Mouse (Mus musculus) neural tube, embryonic 14.5 days (tissue): ENCODE data around the gene Epas1. TPM values are rescaled to one million over a fixed set of nuclear protein-coding genes. Genes with fewer than 3 reads are reported as not detected.

Experiments
- ATAC-seq: fragments of 200-750 bp; cut with Nextera tagmentation; 2 replicates; pipeline ENCODE4 v1.8.0; 2017; ENCODE audit warnings: low read depth, mild to moderate bottlenecking, moderate TSS enrichment, moderate library complexity
- H3K27ac ChIP-seq: fragments of 300-500 bp; sonication (generic); 2 replicates; pipeline ENCODE4 v1.5.1; 2014; ENCODE audit warnings: low read depth, mild to moderate bottlenecking, control low read depth, low read length, moderate library complexity, mixed read lengths
- H3K27me3 ChIP-seq: fragments of 300-500 bp; sonication (generic); 2 replicates; pipeline ENCODE4 v1.6.1; 2014; ENCODE audit warnings: low read length; ENCODE audit not compliant: control insufficient read depth, insufficient read depth
- H3K36me3 ChIP-seq: fragments of 300-500 bp; sonication (generic); 2 replicates; pipeline ENCODE4 v1.6.1; 2014; ENCODE audit warnings: low read length, mixed read lengths; ENCODE audit not compliant: control insufficient read depth, insufficient read depth
- H3K4me1 ChIP-seq: fragments of 300-500 bp; sonication (generic); 2 replicates; pipeline ENCODE4 v1.6.1; 2014; ENCODE audit warnings: low read length; ENCODE audit not compliant: control insufficient read depth, insufficient read depth
- H3K4me2 ChIP-seq: fragments of 300-500 bp; sonication (generic); 2 replicates; pipeline ENCODE4 v1.6.1; 2014; ENCODE audit warnings: mild to moderate bottlenecking, low read depth, low read length, control low read depth
- H3K4me3 ChIP-seq: fragments of 300-500 bp; sonication (generic); 2 replicates; pipeline ENCODE4 v1.5.1; 2014; ENCODE audit warnings: low read depth, low read length, control low read depth, mixed read lengths
- H3K9ac ChIP-seq: fragments of 300-500 bp; sonication (generic); replicated peaks from 2 replicates; pipeline ENCODE4 v1.6.1; 2014; ENCODE audit warnings: low read depth, mild to moderate bottlenecking, control low read depth, low read length, mixed read lengths
- H3K9me3 ChIP-seq: fragments of 300-500 bp; sonication (generic); 2 replicates; pipeline ENCODE4 v1.6.1; 2016; ENCODE audit warnings: low read length; ENCODE audit not compliant: control insufficient read depth
- WGBS: fragments of 180-500 bp; shearing (Covaris S2); extraction: QIAGEN DNeasy Blood & Tissue Kit; methylation state at CpG from one replicate; pipeline ENCODE4 v1.1.7; 2014; 5-methylcytosine and 5-hydroxymethylcytosine counted together
- polyA plus RNA-seq: library from polyadenylated mRNA; unstranded; fragments of >200 nt; fragmentation: Nextera tagmentation; extraction: Ambion mirVana; gene quantifications from 2 replicates; pipeline ENCODE4 v1.2.1, GENCODE M21; 2014

The Epas1 gene
- polyA plus RNA-seq, 1 experiment from 2014 or later = 6.6 TPM

- H3K4me3 ChIP-seq = no peak overlapping the region
- H3K36me3 ChIP-seq = no peaks in the 10 kb centered on the region
- H3K4me2 ChIP-seq = no peak overlapping the region
- H3K9ac ChIP-seq = no peak overlapping the region
- H3K27ac ChIP-seq = no peak overlapping the region
- H3K4me1 ChIP-seq = peaks cover 21% of the 10 kb centered on the region
- H3K27me3 ChIP-seq = peaks cover 29% of the 10 kb centered on the region
- no peak for ATAC-seq
- H3K9me3 ChIP-seq = no peaks in the 10 kb centered on the region
- 72% methylated on average over 10 of the region's 10 CpGs for WGBS
Measured at GRCm38 (mm10) chr17:86751373-86751871, 2.1 kb upstream of the Epas1 start.

- no peak overlapping the region for H3K27ac ChIP-seq
- peaks cover 21% of the 10 kb centered on the region for H3K4me1 ChIP-seq
- H3K4me2 ChIP-seq = peak overlapping the region; percentile 91
- ATAC-seq = no peak
- H3K36me3 ChIP-seq = no peaks in the 10 kb centered on the region
- H3K27me3 ChIP-seq = peaks cover 31% of the 10 kb centered on the region
- peak overlapping the region; percentile 25; the same call in 1 of the 2 replicates for H3K9ac ChIP-seq
- peak overlapping the region; percentile 46 for H3K4me3 ChIP-seq
- under 1% methylated on average over 55 of the region's 55 CpGs for WGBS
- no peaks in the 10 kb centered on the region for H3K9me3 ChIP-seq
Measured at GRCm38 (mm10) chr17:86753931-86754805, 668 bp downstream of the Epas1 start.

GRCm38 (mm10) chr17:86754806-86755571 lies 1.5 kb downstream of the Epas1 start:
- 1% methylated on average over 52 of the region's 52 CpGs for WGBS
- ATAC-seq = no peak
- Histone ChIP-seq H3K36me3 (no peaks in the 10 kb centered on the region), H3K9me3 (no peaks in the 10 kb centered on the region), H3K27me3 (peaks cover 31% of the 10 kb centered on the region), H3K9ac (0 out of 2 replicates have a peak overlapping the region, but pooled peaks have one; percentile 25), H3K27ac (no peak overlapping the region), H3K4me1 (peaks cover 21% of the 10 kb centered on the region), H3K4me2 (peak overlapping the region; percentile 91), H3K4me3 (peak overlapping the region; percentile 46)

- H3K27me3 ChIP-seq = peaks cover 31% of the 10 kb centered on the region
- H3K4me2 ChIP-seq = peak overlapping the region; percentile 91; the same call in 1 of the 2 replicates
- no peaks in the 10 kb centered on the region for H3K9me3 ChIP-seq
- H3K9ac ChIP-seq = no peak overlapping the region
- H3K27ac ChIP-seq = no peak overlapping the region
- no peak for ATAC-seq
- 13% methylated on average over 11 of the region's 11 CpGs for WGBS
- peaks cover 21% of the 10 kb centered on the region for H3K4me1 ChIP-seq
- no peaks in the 10 kb centered on the region for H3K36me3 ChIP-seq
- H3K4me3 ChIP-seq = peak overlapping the region; percentile 46
Measured at GRCm38 (mm10) chr17:86755581-86756195, 2.2 kb downstream of the Epas1 start.

- H3K27ac ChIP-seq = no peak overlapping the region
- H3K9ac ChIP-seq = no peak overlapping the region
- WGBS = 27% methylated on average over 2 of the region's 2 CpGs
- H3K4me1 ChIP-seq = peaks cover 21% of the 10 kb centered on the region
- no peaks in the 10 kb centered on the region for H3K36me3 ChIP-seq
- H3K9me3 ChIP-seq = no peaks in the 10 kb centered on the region
- H3K4me3 ChIP-seq = no peak overlapping the region
- ATAC-seq = no peak
- H3K4me2 ChIP-seq = no peak overlapping the region
- peaks cover 27% of the 10 kb centered on the region for H3K27me3 ChIP-seq
Measured at GRCm38 (mm10) chr17:86757621-86758020, 4.1 kb downstream of the Epas1 start.

GRCm38 (mm10) chr17:86761859-86762258 lies 8.4 kb downstream of the Epas1 start:
- WGBS = 87% methylated on average over 5 of the region's 5 CpGs
- Histone ChIP-seq H3K27me3 (no peaks in the 10 kb centered on the region), H3K36me3 (no peaks in the 10 kb centered on the region), H3K9me3 (no peaks in the 10 kb centered on the region), H3K4me3 (no peak overlapping the region), H3K4me2 (no peak overlapping the region), H3K4me1 (no peaks in the 10 kb centered on the region), H3K9ac (no peak overlapping the region), H3K27ac (no peak overlapping the region)
- ATAC-seq = no peak

GRCm38 (mm10) chr17:86762479-86763242 lies 9.2 kb downstream of the Epas1 start:
- Histone ChIP-seq H3K9ac (no peak overlapping the region), H3K27ac (no peak overlapping the region), H3K4me3 (no peak overlapping the region), H3K9me3 (no peaks in the 10 kb centered on the region), H3K4me1 (no peaks in the 10 kb centered on the region), H3K36me3 (no peaks in the 10 kb centered on the region), H3K27me3 (no peaks in the 10 kb centered on the region), H3K4me2 (no peak overlapping the region)
- ATAC-seq = no peak
- 82% methylated on average over 11 of the region's 11 CpGs for WGBS

- whole genome bisulfite sequencing = 95% methylated on average over 8 of the region's 8 CpGs
- ATAC-seq = no peak
Measured at GRCm38 (mm10) chr17:86765762-86766404, 12.4 kb downstream of the Epas1 start.

More at GRCm38 (mm10) chr17:86765762-86766404, 12.4 kb downstream of the Epas1 start:
- Histone ChIP-seq H3K9ac (no peak overlapping the region), H3K27ac (no peak overlapping the region), H3K36me3 (no peaks in the 10 kb centered on the region), H3K9me3 (no peaks in the 10 kb centered on the region), H3K27me3 (no peaks in the 10 kb centered on the region), H3K4me3 (no peak overlapping the region), H3K4me1 (no peaks in the 10 kb centered on the region), H3K4me2 (no peak overlapping the region)
